Mouse (Mus musculus) heart, adult 2 months (tissue): ENCODE results near the gene Ifng. TPM values are rescaled to one million over a fixed set of nuclear protein-coding genes. Genes with fewer than 3 reads are reported as not detected.

Experiments used
- DNase-seq, 2 experiments: peaks; one replicate each; pipeline ENCODE4 v3.0.0; 2021
- H3K27ac ChIP-seq: fragments of 200-600 bp; 2 replicates; pipeline ENCODE4 v1.8.1; 2022
- H3K27me3 ChIP-seq: fragments of 200-500 bp; 2 replicates; pipeline ENCODE4 v1.6.1; 2012; ENCODE audit warnings: mild to moderate bottlenecking, low read length, inconsistent platforms, mixed read lengths; ENCODE audit not compliant: control insufficient read depth, insufficient read depth
- H3K36me3 ChIP-seq: fragments of 200-500 bp; 2 replicates; pipeline ENCODE4 v1.6.1; 2012; ENCODE audit warnings: low read length, inconsistent platforms; ENCODE audit not compliant: control insufficient read depth, insufficient read depth
- H3K4me1 ChIP-seq: fragments of 200-500 bp; 2 replicates; pipeline ENCODE4 v1.6.1; 2011; ENCODE audit warnings: low read length; ENCODE audit not compliant: control insufficient read depth, insufficient read depth
- H3K4me3 ChIP-seq: fragments of 200-600 bp; 2 replicates; pipeline ENCODE4 v1.8.1; 2022
- H3K79me2 ChIP-seq: fragments of 200-500 bp; replicated peaks from 2 replicates; pipeline ENCODE4 v1.6.1; 2012; ENCODE audit warnings: mild to moderate bottlenecking, inconsistent platforms, low read length, moderate library complexity, mixed read lengths; ENCODE audit not compliant: control insufficient read depth, insufficient read depth
- H3K9ac ChIP-seq: fragments of 200-500 bp; 2 replicates; pipeline ENCODE4 v1.6.1; 2012; ENCODE audit warnings: low read depth, mild to moderate bottlenecking, control low read depth, inconsistent platforms, low read length, mixed read lengths
- CTCF ChIP-seq: fragments of 200-600 bp; IDR thresholded peaks from 2 replicates; pipeline ENCODE4 v1.8.1; 2022; ENCODE audit warnings: antibody characterized with exemption, mild to moderate bottlenecking, moderate library complexity
- EP300 ChIP-seq: fragments of 200-500 bp; IDR thresholded peaks from 2 replicates; pipeline ENCODE4 v1.6.1; 2011; ENCODE audit warnings: low read depth, low read length, control low read depth; ENCODE audit not compliant: insufficient read depth
- POLR2A ChIP-seq: fragments of 200-500 bp; IDR thresholded peaks from 2 replicates; pipeline ENCODE4 v1.6.1; 2011; ENCODE audit warnings: mild to moderate bottlenecking, low read depth, low read length, control low read depth; ENCODE audit not compliant: insufficient read depth
- WGBS: fragments of 180-500 bp; shearing (Covaris S2); methylation state at CpG from one replicate; pipeline ENCODE4 v1.1.7; 2018; 5-methylcytosine and 5-hydroxymethylcytosine counted together
- intact Hi-C: fragments of 180-260 bp; cut with DNase I; formaldehyde crosslinking; loops from one replicate; pipeline ENCODE4 v1.15.1; 2025
- polyA plus RNA-seq: library from polyadenylated mRNA; depleted of rRNA; stranded (reverse); fragments of >200 nt; gene quantifications from 2 replicates; pipeline ENCODE4 v1.2.3, GENCODE M21; 2012
- total RNA-seq, 2 experiments: library from RNA; stranded (reverse); gene quantifications; 2 replicates each; pipeline ENCODE4 v1.2.3; 2021

Ifng gene
- total and polyA plus RNA-seq, 3 experiments = not detected

DNA sequence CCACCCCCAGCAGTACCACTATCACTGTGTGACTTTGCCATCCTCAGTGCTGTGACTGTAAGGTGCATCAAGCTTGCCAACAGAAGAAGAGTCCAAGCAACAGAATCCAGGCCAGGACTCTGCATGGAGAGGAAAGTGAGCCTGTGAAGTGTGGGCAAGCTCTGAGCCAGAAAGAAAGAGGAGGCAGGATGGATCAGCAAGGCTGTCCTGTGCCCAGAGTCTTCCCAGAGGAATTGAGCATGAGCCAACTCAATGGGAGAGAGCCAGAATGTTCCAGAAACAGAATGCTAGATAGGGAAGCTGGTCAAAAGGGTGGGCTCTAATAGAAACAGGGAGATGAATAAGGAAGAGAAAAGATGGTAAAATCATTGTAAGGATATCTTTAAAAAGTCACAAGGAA lies 19.9 kb upstream of the Ifng start:
- DNase-seq = no peak
- TF ChIP-seq POLR2A (no peak), EP300 (no peak), CTCF (no peak)
- no peak overlapping the region for H3K27ac ChIP-seq
- H3K36me3 ChIP-seq = no peaks in the 10 kb centered on the region
- no peaks in the 10 kb centered on the region for H3K79me2 ChIP-seq
- H3K9ac ChIP-seq = no peak overlapping the region
- no peak overlapping the region for H3K4me3 ChIP-seq
- no peaks in the 10 kb centered on the region; the same call in 1 of the 2 replicates for H3K4me1 ChIP-seq
- H3K27me3 ChIP-seq = no peaks in the 10 kb centered on the region
- intact Hi-C loops = no loop called here

DNA sequence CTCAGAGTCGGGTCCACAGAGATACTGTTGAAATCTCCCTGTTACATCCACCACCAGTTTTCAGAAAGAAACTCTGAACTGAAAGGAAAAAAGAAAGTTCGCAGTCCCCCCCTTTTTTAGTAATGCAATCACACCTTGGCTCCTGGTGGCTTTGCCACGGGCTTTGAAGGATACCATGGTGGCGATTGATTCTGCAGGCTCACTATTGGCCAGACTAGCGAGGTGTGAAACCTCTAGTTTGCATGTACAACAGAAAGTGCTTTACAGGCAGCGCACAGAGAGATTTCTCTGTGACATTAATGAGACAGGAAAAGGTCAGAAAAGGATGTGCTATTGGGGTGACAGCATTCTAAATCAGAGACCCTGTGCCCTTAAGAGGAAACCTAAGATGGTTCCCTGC lies 5.3 kb upstream of the Ifng start:
- no peak for TF ChIP-seq EP300
- no peak for TF ChIP-seq POLR2A
- TF ChIP-seq CTCF = no peak
- H3K9ac ChIP-seq = no peak overlapping the region
- DNase-seq = no peak
- intact Hi-C loops = no loop called here
- H3K4me1 ChIP-seq = no peaks in the 10 kb centered on the region
- H3K79me2 ChIP-seq = no peaks in the 10 kb centered on the region
- no peaks in the 10 kb centered on the region for H3K27me3 ChIP-seq
- 85% methylated on average over 6 of the region's 6 CpGs for WGBS
- no peak overlapping the region for H3K4me3 ChIP-seq
- H3K36me3 ChIP-seq = no peaks in the 10 kb centered on the region
- H3K27ac ChIP-seq = no peak overlapping the region

DNA sequence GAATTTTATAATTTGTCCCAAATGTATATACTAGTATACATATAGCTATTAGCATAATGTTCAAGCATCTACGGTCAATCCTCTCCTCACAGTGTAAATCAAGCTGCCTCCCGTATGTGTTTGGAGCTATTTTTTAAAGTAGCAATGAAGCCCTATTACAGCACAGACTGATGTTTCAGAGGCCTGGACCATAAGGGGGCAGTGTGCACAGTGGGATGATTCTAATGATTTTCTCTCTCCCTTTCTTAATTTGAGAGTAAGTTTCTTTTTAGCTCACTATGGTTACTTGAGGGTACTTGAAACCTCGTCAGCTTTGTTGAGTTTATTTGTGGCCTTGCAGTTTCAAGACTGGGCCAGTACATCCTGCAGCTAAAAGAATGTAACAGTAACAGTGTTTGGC lies 1.1 kb downstream of the Ifng start:
- Histone ChIP-seq H3K4me1 (peaks cover 2% of the 10 kb centered on the region; the same call in 1 of the 2 replicates), H3K27me3 (no peaks in the 10 kb centered on the region), H3K79me2 (no peaks in the 10 kb centered on the region), H3K4me3 (no peak overlapping the region), H3K36me3 (no peaks in the 10 kb centered on the region), H3K27ac (no peak overlapping the region), H3K9ac (no peak overlapping the region)
- no peak for DNase-seq
- peak; percentile 54 for TF ChIP-seq CTCF
- TF ChIP-seq POLR2A = no peak
- WGBS = 64% methylated on average over 3 of the region's 3 CpGs
- intact Hi-C loops = loop anchor here (10.0 kb wide), 1 partner anchor 103 kb away; no protein-coding TSS in a partner anchor

DNA sequence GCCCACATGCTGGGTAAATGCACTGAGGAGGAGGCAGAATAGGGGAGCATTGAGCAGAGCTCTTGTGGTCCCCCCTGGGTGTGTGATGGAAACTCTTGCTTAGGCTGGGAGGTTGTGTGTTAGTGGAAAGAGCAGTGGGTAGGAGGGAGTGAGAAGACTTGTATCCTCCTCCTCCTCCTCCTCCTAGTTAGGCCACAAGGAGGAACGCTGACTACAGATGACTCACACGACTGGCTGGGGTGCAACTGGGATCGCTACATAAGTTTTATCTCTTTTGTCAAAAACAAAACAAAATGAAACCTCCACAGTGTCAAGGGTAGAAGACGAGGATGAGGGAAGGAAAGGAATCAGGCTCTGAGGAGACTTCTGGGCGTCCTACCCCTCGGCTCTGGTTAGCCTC lies 2.2 kb downstream of the Ifng start:
- Histone ChIP-seq H3K27me3 (no peaks in the 10 kb centered on the region), H3K79me2 (no peaks in the 10 kb centered on the region), H3K36me3 (no peaks in the 10 kb centered on the region), H3K27ac (no peak overlapping the region), H3K9ac (no peak overlapping the region), H3K4me1 (peaks cover 2% of the 10 kb centered on the region; the same call in 1 of the 2 replicates), H3K4me3 (no peak overlapping the region)
- intact Hi-C loops = loop anchor here (10.0 kb wide), 1 partner anchor 102 kb away; no protein-coding TSS in a partner anchor
- DNase-seq = no peak
- WGBS = 58% methylated on average over 6 of the region's 6 CpGs
- TF ChIP-seq EP300 = no peak
- TF ChIP-seq POLR2A = no peak
- no peak for TF ChIP-seq CTCF

DNA sequence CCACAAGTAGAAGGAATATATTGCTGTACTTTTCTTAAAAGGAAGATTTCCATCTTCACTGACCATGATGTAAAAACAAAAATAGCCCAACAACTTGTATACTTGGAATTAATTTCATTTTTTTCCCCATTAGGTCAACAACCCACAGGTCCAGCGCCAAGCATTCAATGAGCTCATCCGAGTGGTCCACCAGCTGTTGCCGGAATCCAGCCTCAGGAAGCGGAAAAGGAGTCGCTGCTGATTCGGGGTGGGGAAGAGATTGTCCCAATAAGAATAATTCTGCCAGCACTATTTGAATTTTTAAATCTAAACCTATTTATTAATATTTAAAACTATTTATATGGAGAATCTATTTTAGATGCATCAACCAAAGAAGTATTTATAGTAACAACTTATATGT lies 4.2 kb downstream of the Ifng start:
- WGBS = 70% methylated on average over 6 of the region's 6 CpGs
- intact Hi-C loops = loop anchor here (10.0 kb wide), 1 partner anchor 100 kb away; no protein-coding TSS in a partner anchor
- no peak overlapping the region for H3K4me3 ChIP-seq
- TF ChIP-seq EP300 (0 out of 2 replicates have a peak, but pooled peaks have one; percentile 11), CTCF (no peak)
- H3K79me2 ChIP-seq = no peaks in the 10 kb centered on the region
- H3K36me3 ChIP-seq = no peaks in the 10 kb centered on the region
- no peaks in the 10 kb centered on the region; the same call in 1 of the 2 replicates for H3K27me3 ChIP-seq
- H3K27ac ChIP-seq = no peak overlapping the region
- H3K9ac ChIP-seq = no peak overlapping the region
- DNase-seq = peak in 1 of 2 experiments; percentile 10
- H3K4me1 ChIP-seq = peaks cover 2% of the 10 kb centered on the region; the same call in 1 of the 2 replicates

DNA sequence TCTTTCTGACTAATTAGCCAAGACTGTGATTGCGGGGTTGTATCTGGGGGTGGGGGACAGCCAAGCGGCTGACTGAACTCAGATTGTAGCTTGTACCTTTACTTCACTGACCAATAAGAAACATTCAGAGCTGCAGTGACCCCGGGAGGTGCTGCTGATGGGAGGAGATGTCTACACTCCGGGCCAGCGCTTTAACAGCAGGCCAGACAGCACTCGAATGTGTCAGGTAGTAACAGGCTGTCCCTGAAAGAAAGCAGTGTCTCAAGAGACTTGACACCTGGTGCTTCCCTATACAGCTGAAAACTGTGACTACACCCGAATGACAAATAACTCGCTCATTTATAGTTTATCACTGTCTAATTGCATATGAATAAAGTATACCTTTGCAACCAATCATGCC lies 4.7 kb downstream of the Ifng start:
- WGBS = 58% methylated on average over 8 of the region's 8 CpGs

More for the DNA sequence above, 4.7 kb downstream of the Ifng start:
- Histone ChIP-seq H3K27me3 (no peaks in the 10 kb centered on the region; the same call in 1 of the 2 replicates), H3K27ac (no peak overlapping the region), H3K79me2 (no peaks in the 10 kb centered on the region), H3K36me3 (no peaks in the 10 kb centered on the region), H3K4me1 (peaks cover 2% of the 10 kb centered on the region; the same call in 1 of the 2 replicates), H3K9ac (no peak overlapping the region), H3K4me3 (no peak overlapping the region)
- intact Hi-C loops = loop anchor here (10.0 kb wide), 1 partner anchor 99 kb away; no protein-coding TSS in a partner anchor
- no peak for TF ChIP-seq CTCF
- TF ChIP-seq EP300 = no peak
- no peak for TF ChIP-seq POLR2A
- no peak for DNase-seq
